Mouse (Mus musculus): ENCODE measurements around the gene Atp9a.
A peak's percentile ranks its signal among the peaks of the same experiment; 100 is the strongest.

Atp9a gene

GRCm38 (mm10) chr2:168633301-168633816 is 108.8 kb downstream of the Atp9a start:
- no peak for DNase-seq

GRCm38 (mm10) chr2:168632543-168632942 is 109.7 kb downstream of the Atp9a start:
- peak; percentile 46 for DNase-seq

GRCm38 (mm10) chr2:168628787-168629186 is 113.4 kb downstream of the Atp9a start:
- peak; percentile 59 for DNase-seq

GRCm38 (mm10) chr2:168627829-168628770 is 114.1 kb downstream of the Atp9a start:
- DNase-seq = no peak

GRCm38 (mm10) chr2:168626385-168626784 is 115.8 kb downstream of the Atp9a start:
- DNase-seq = no peak

GRCm38 (mm10) chr2:168625091-168625490 is 117.1 kb downstream of the Atp9a start:
- no peak for DNase-seq

GRCm38 (mm10) chr2:168621111-168621802 is 121.0 kb downstream of the Atp9a start:
- no peak for DNase-seq

GRCm38 (mm10) chr2:168618205-168618717 is 123.9 kb downstream of the Atp9a start:
- DNase-seq = no peak

- DNase-seq = no peak
Measured at GRCm38 (mm10) chr2:168615160-168615559, 127.0 kb downstream of the Atp9a start.

- no peak for DNase-seq
Measured at GRCm38 (mm10) chr2:168614170-168614872, 127.9 kb downstream of the Atp9a start.

GRCm38 (mm10) chr2:168613092-168613880 is 128.9 kb downstream of the Atp9a start:
- no peak for DNase-seq

- DNase-seq = no peak
Measured at GRCm38 (mm10) chr2:168610941-168611340, 131.3 kb downstream of the Atp9a start.

GRCm38 (mm10) chr2:168609653-168610248 is 132.5 kb downstream of the Atp9a start:
- no peak for DNase-seq

- DNase-seq = no peak
Measured at GRCm38 (mm10) chr2:168608125-168608564, 134.1 kb downstream of the Atp9a start.

GRCm38 (mm10) chr2:168604655-168605070 is 137.5 kb downstream of the Atp9a start:
- DNase-seq = no peak

GRCm38 (mm10) chr2:168602387-168602741 is 139.8 kb downstream of the Atp9a start:
- DNase-seq = no peak

GRCm38 (mm10) chr2:168601491-168602386 is 140.5 kb downstream of the Atp9a start, which contains the start of gene Nfatc2:
Gene Nfatc2 (minus strand): TSS chr2:168601657.
- peak; percentile 53 for DNase-seq

- DNase-seq = peak; percentile 50
Measured at GRCm38 (mm10) chr2:168600750-168601490, 141.3 kb downstream of the Atp9a start.

GRCm38 (mm10) chr2:168595693-168596092 is 146.5 kb downstream of the Atp9a start:
- DNase-seq = no peak

- DNase-seq = no peak
Measured at GRCm38 (mm10) chr2:168593676-168594075, 148.5 kb downstream of the Atp9a start.

Measured in cerebellum, adult 11-12 months (tissue).